Mouse (Mus musculus) liver, embryonic 14.5 days (tissue): ENCODE measurements around the gene Zfp563. TPM values are rescaled to one million over a fixed set of nuclear protein-coding genes. Genes with fewer than 3 reads are reported as not detected.

Source experiments
- ATAC-seq: fragments of 200-750 bp; cut with Nextera tagmentation; 2 replicates; pipeline ENCODE4 v1.8.0; 2017; ENCODE audit warnings: moderate number of reproducible peaks, mild to moderate bottlenecking, moderate library complexity; ENCODE audit not compliant: insufficient read depth
- DNase-seq, 3 experiments: peaks; one replicate each; pipeline ENCODE4 v3.0.0-alpha.2; 2012 to 2013; ENCODE audit warnings: low read depth in 3 of 3, low spot score in 3 of 3
- H3K27ac ChIP-seq: fragments of 300-500 bp; sonication (generic); 2 replicates; pipeline ENCODE4 v1.5.1; 2014; ENCODE audit warnings: moderate library complexity, mild to moderate bottlenecking, control low read depth, inconsistent platforms
- H3K27me3 ChIP-seq: fragments of 300-500 bp; sonication (generic); 2 replicates; pipeline ENCODE4 v1.6.1; 2014; ENCODE audit warnings: mild to moderate bottlenecking, low read length, moderate library complexity; ENCODE audit not compliant: control insufficient read depth, insufficient read depth
- H3K36me3 ChIP-seq: fragments of 300-500 bp; sonication (generic); replicated peaks from 2 replicates; pipeline ENCODE4 v1.6.1; 2014; ENCODE audit warnings: low read depth; ENCODE audit not compliant: control insufficient read depth, insufficient read depth
- H3K4me1 ChIP-seq, 2 experiments: fragments of 200-500 bp in 1 of 2; fragments of 300-500 bp in 1 of 2; sonication (generic) in 1 of 2; replicated peaks; 2 replicates each; pipeline ENCODE4 v1.6.1; 2012 to 2014; ENCODE audit warnings: antibody characterized with exemption in 1 of 2, inconsistent platforms in 1 of 2, low read length in 1 of 2; ENCODE audit not compliant: control insufficient read depth in 2 of 2, insufficient read depth in 2 of 2
- H3K4me2 ChIP-seq: fragments of 300-500 bp; sonication (generic); 2 replicates; pipeline ENCODE4 v1.6.1; 2014; ENCODE audit warnings: low read depth, mild to moderate bottlenecking, control low read depth, moderate library complexity
- H3K4me3 ChIP-seq, 2 experiments: fragments of 200-500 bp in 1 of 2; fragments of 300-500 bp in 1 of 2; sonication (generic) in 1 of 2; 2 replicates each; pipeline ENCODE4 v1.5.1; 2012 to 2014; ENCODE audit warnings: low read depth in 2 of 2, low read length in 2 of 2, mild to moderate bottlenecking in 2 of 2, control low read depth in 1 of 2, inconsistent platforms in 1 of 2, moderate library complexity in 1 of 2; ENCODE audit not compliant: insufficient read depth in 1 of 2
- H3K9ac ChIP-seq: fragments of 300-500 bp; sonication (generic); replicated peaks from 2 replicates; pipeline ENCODE4 v1.6.1; 2014; ENCODE audit warnings: mild to moderate bottlenecking, control low read depth, moderate library complexity
- H3K9me3 ChIP-seq: fragments of 300-500 bp; sonication (generic); 2 replicates; pipeline ENCODE4 v1.6.1; 2016; ENCODE audit warnings: low read length, mixed read lengths; ENCODE audit not compliant: control insufficient read depth
- CTCF ChIP-seq: IDR thresholded peaks from 2 replicates; pipeline ENCODE4 v1.5.1; 2016; ENCODE audit warnings: antibody characterized with exemption, low read depth, control low read depth
- EP300 ChIP-seq: IDR thresholded peaks from 2 replicates; pipeline ENCODE4 v1.6.1; 2016; ENCODE audit warnings: antibody characterized with exemption, low read depth
- WGBS: fragments of 180-500 bp; shearing (Covaris S2); extraction: QIAGEN DNeasy Blood & Tissue Kit; methylation state at CpG from one replicate; pipeline ENCODE4 v1.1.7; 2014; ENCODE audit not compliant: insufficient replicate concordance; 5-methylcytosine and 5-hydroxymethylcytosine counted together
- polyA plus RNA-seq, 2 experiments: library from polyadenylated mRNA; depleted of rRNA in 1 of 2; stranded (reverse) in 1 of 2; unstranded in 1 of 2; fragments of >200 nt; fragmentation: Nextera tagmentation in 1 of 2; extraction: Ambion mirVana in 1 of 2; gene quantifications; 2 replicates each; pipeline versions ENCODE4 v1.2.1 to v1.2.3; 2012 to 2014

Zfp563 gene
- polyA plus RNA-seq (2012; rRNA removed) (0.56 and 0.61 TPM in 2 replicates), polyA plus RNA-seq (2014; fragmentation: Nextera tagmentation; extraction: Ambion mirVana) (1.1 and 1.2 TPM in 2 replicates)

DNA sequence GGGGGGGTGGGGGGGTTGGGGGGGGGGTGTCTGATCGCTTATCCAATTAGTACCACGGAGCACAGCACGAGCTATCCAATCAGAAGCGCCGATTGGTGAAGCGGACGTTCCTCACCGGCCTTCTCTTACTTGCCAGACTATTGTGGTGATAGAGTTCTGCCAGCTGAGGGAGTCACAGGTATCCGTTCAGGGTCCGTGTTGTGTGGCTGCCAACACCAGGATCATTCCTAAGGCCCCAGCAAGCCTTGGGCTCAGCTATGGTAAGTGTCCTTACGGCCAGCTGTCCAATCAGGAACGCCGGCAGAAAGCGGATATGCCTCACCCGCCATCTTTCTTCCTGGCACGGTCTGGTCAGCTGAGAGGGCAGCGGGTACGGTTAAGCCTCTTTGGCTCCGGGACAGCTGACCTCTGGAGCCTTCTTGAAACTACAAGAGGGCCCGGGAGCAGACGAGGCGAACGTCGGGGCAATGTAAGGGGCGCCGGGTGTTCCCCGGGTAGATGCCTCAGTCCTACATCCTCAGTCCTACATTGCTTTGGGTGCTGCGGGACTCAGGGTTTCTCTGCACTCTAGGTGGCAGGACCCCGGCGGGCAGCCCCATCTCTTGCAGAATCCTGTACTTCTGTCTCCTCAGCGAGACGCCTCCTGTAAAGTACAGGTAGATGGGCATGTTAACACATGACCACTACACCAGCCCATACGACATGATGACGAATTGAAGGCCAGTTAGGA is at the start of gene Zfp563:
Zfp563 (plus strand) TSS at position 91 of the 730 bp plus-strand sequence.
- Histone ChIP-seq H3K27ac (peak within 1 kb of the TSS; percentile 52; the same call in 1 of the 2 replicates), H3K36me3 (no peaks in the 10 kb centered on the region), H3K4me2 (peak within 1 kb of the TSS; percentile 75), H3K9me3 (no peaks in the 10 kb centered on the region), H3K27me3 (no peaks in the 10 kb centered on the region), H3K4me3 (peak within 1 kb of the TSS; percentile 77 to 97), H3K4me1 (peaks cover 5 to 7% of the 10 kb centered on the region in 2 experiments; a peak in 3 of 4 replicates), H3K9ac (peak within 1 kb of the TSS; percentile 69)
- peak; percentile 63 to 70 (median 67) for DNase-seq
- WGBS = 4% methylated on average over 34 of the region's 34 CpGs
- no peak for TF ChIP-seq CTCF
- no peak for TF ChIP-seq EP300
- ATAC-seq = peak; percentile 86

DNA sequence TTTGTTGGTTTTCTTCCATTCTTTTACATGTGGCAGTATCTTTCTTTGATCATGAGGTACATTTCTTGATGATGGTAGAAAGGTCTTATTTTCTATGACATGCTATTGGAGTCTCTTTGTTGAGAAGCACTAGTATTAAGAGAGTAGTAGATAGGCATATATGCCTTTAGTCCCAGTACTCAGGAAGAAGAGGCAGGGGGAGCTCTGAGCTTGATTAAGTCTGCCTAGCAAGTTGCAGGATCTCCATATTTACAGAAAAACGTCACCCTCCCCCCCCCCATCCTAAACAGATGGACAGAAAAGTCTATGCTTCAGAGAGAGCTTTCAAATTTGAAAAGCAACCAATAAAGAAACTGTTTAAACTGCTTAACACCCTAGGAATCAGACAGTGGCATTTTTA is 30.3 kb upstream of the Zfp563 start:
- Histone ChIP-seq H3K27ac (no peak overlapping the region), H3K4me1 (no peaks in the 10 kb centered on the region), H3K27me3 (no peaks in the 10 kb centered on the region), H3K4me3 (no peak overlapping the region), H3K36me3 (no peaks in the 10 kb centered on the region), H3K9ac (no peak overlapping the region), H3K9me3 (no peaks in the 10 kb centered on the region), H3K4me2 (no peak overlapping the region)
- TF ChIP-seq EP300 (no peak), CTCF (no peak)
- ATAC-seq (no peak), DNase-seq (no peak)
- WGBS = 3% methylated on average over 1 of the region's 1 CpGs

GRCm38 (mm10) chr17:33063001-33063400 is 26.1 kb upstream of the Zfp563 start:
- Histone ChIP-seq H3K4me2 (no peak overlapping the region), H3K9ac (no peak overlapping the region), H3K4me3 (no peak overlapping the region), H3K36me3 (no peaks in the 10 kb centered on the region), H3K4me1 (no peaks in the 10 kb centered on the region), H3K9me3 (no peaks in the 10 kb centered on the region), H3K27ac (no peak overlapping the region), H3K27me3 (no peaks in the 10 kb centered on the region)
- DNase-seq = no peak
- TF ChIP-seq CTCF = no peak
- TF ChIP-seq EP300 = no peak
- no peak for ATAC-seq
- 4% methylated on average over 1 of the region's 1 CpGs for WGBS

DNA sequence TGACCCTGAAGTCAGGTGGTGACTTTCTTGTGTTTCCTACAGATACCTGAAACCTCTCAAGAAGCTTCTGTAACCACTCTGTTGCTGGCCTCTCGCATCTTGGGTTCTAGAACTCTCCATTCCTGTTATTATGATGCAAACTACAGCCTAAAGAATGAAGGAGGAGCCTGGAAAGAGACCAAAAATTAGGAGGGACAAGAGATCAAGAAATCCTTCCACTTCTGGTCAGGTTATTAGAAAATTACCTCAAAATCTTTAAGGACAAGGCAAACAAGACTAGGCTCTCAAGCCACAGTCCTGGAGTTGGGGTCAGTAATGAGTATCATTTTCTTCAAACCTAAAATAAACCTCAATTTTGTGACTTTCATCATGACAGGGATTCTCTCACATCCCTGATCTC is 21.2 kb upstream of the Zfp563 start, which contains the start of gene 4921501E09Rik:
4921501E09Rik (minus strand) TSS at position 101 of the 400 bp plus-strand sequence.
- Histone ChIP-seq H3K4me2 (no peak within 1 kb of the TSS), H3K27ac (no peak within 1 kb of the TSS), H3K9me3 (no peaks in the 10 kb centered on the region), H3K4me3 (no peak within 1 kb of the TSS), H3K4me1 (no peaks in the 10 kb centered on the region), H3K36me3 (no peaks in the 10 kb centered on the region), H3K9ac (no peak within 1 kb of the TSS), H3K27me3 (no peaks in the 10 kb centered on the region)
- TF ChIP-seq CTCF (no peak), EP300 (no peak)
- no peak for ATAC-seq
- no peak for DNase-seq
- WGBS = 11% methylated on average over 1 of the region's 1 CpGs

DNA sequence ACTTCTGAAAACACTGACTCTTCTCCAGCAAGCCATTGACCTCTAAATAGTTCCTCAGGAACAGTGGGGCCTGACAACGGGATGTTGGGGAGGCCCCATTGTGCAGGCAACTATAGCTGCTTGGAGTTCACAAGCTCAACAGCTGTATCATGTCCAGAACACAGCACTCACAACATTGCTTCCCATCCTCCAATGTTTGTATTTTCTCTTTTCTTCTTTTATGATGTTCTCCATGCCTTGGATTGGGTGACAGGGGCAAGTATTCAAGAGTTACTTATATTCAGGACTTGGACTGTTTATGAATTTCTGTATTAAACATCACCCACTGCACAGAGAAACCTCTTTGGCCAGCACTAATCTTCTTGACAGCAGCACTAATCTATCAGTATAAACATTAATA is 2.5 kb downstream of the Zfp563 start:
- no peak overlapping the region for H3K9ac ChIP-seq
- TF ChIP-seq EP300 (no peak), CTCF (no peak)
- DNase-seq (no peak), ATAC-seq (no peak)
- no peaks in the 10 kb centered on the region for H3K9me3 ChIP-seq
- no peak overlapping the region for H3K4me3 ChIP-seq
- no peaks in the 10 kb centered on the region for H3K27me3 ChIP-seq
- no peaks in the 10 kb centered on the region for H3K36me3 ChIP-seq
- no peak overlapping the region for H3K27ac ChIP-seq
- H3K4me2 ChIP-seq = no peak overlapping the region
- 83% methylated on average over 1 of the region's 1 CpGs for WGBS
- H3K4me1 ChIP-seq = peaks cover 5 to 7% of the 10 kb centered on the region in 2 experiments; a peak in 3 of 4 replicates
